Mouse (Mus musculus) MEL (cell line): ENCODE data around the gene Sh3bp4. TPM values are rescaled to one million over a fixed set of nuclear protein-coding genes. Genes with fewer than 3 reads are reported as not detected.

Experiments used
- DNase-seq: peaks from one replicate; pipeline ENCODE4 v3.0.0; 2011; ENCODE audit warnings: low read depth, low spot score
- H3K27ac ChIP-seq: 2 replicates; pipeline ENCODE4 v1.5.1; 2012; ENCODE audit warnings: low read depth, mild to moderate bottlenecking, control low read depth, low read length, moderate library complexity; ENCODE audit not compliant: control insufficient read depth
- H3K27me3 ChIP-seq, 2 experiments: fragments of 150-350 bp in 1 of 2; sonication (generic) in 1 of 2; 2 replicates each; pipeline ENCODE4 v1.6.1; 2012; ENCODE audit warnings: low read length in 2 of 2, mild to moderate bottlenecking in 2 of 2, improper control_type of control experiment in 1 of 2, moderate library complexity in 1 of 2; ENCODE audit not compliant: insufficient read depth in 2 of 2, control insufficient read depth in 1 of 2
- H3K36me3 ChIP-seq, 2 experiments: 2 replicates each; pipeline ENCODE4 v1.6.1; 2012 to 2014; ENCODE audit warnings: low read length in 2 of 2, improper control_type of control experiment in 1 of 2, inconsistent platforms in 1 of 2, mild to moderate bottlenecking in 1 of 2; ENCODE audit not compliant: insufficient read depth in 2 of 2, control insufficient read depth in 1 of 2
- H3K4me1 ChIP-seq, 2 experiments: fragments of 150-350 bp in 1 of 2; sonication (generic) in 1 of 2; 2 replicates each; pipeline ENCODE4 v1.6.1; 2012; ENCODE audit warnings: low read length in 2 of 2, improper control_type of control experiment in 1 of 2, mild to moderate bottlenecking in 1 of 2; ENCODE audit not compliant: insufficient read depth in 2 of 2, control insufficient read depth in 1 of 2
- H3K4me3 ChIP-seq, 2 experiments: fragments of 150-350 bp in 1 of 2; sonication (generic) in 1 of 2; 2 replicates each; pipeline ENCODE4 v1.5.1; 2012; ENCODE audit warnings: low read depth in 2 of 2, low read length in 2 of 2, mild to moderate bottlenecking in 2 of 2, moderate library complexity in 2 of 2, control low read depth in 1 of 2, improper control_type of control experiment in 1 of 2; ENCODE audit not compliant: control insufficient read depth in 1 of 2, insufficient read depth in 1 of 2
- H3K79me2 ChIP-seq: 2 replicates; pipeline ENCODE4 v1.6.1; 2012; ENCODE audit warnings: mild to moderate bottlenecking, low read length, moderate library complexity; ENCODE audit not compliant: control insufficient read depth, poor library complexity, insufficient read depth
- H3K9ac ChIP-seq: 2 replicates; pipeline ENCODE4 v1.6.1; 2012; ENCODE audit warnings: low read depth, mild to moderate bottlenecking, control low read depth, low read length, moderate library complexity; ENCODE audit not compliant: control insufficient read depth, poor library complexity, severe bottlenecking
- H3K9me3 ChIP-seq: fragments of 150-350 bp; sonication (generic); replicated peaks from 2 replicates; pipeline ENCODE4 v1.6.1; 2012; ENCODE audit warnings: mild to moderate bottlenecking, low read length, improper control_type of control experiment, moderate library complexity; ENCODE audit not compliant: insufficient read depth
- CHD1 ChIP-seq: IDR thresholded peaks from 2 replicates; pipeline ENCODE4 v1.6.1; 2012; ENCODE audit warnings: low read depth, mild to moderate bottlenecking, inconsistent platforms, low read length, improper control_type of control experiment
- CHD2 ChIP-seq: IDR thresholded peaks from 2 replicates; pipeline ENCODE4 v1.6.1; 2011; ENCODE audit warnings: low read length, improper control_type of control experiment
- CTCF ChIP-seq, 3 experiments: IDR thresholded peaks in 2 of 3; conservative IDR thresholded peaks in 1 of 3; 2 replicates each; pipeline ENCODE4 v1.5.1; 2011 to 2012; ENCODE audit warnings: low read length in 3 of 3, low read depth in 2 of 3, mild to moderate bottlenecking in 2 of 3, improper control_type of control experiment in 1 of 3, inconsistent platforms in 1 of 3, mixed read lengths in 1 of 3, moderate library complexity in 1 of 3; ENCODE audit not compliant: control insufficient read depth in 1 of 3, insufficient read depth in 1 of 3, poor library complexity in 1 of 3, severe bottlenecking in 1 of 3
- E2F4 ChIP-seq: IDR thresholded peaks from 2 replicates; pipeline ENCODE4 v1.6.1; 2011; ENCODE audit warnings: low read depth, low read length, improper control_type of control experiment, borderline replicate concordance
- ETS1 ChIP-seq: IDR thresholded peaks from 2 replicates; pipeline ENCODE4 v1.6.1; 2012; ENCODE audit warnings: low read depth, mild to moderate bottlenecking, inconsistent platforms, low read length, improper control_type of control experiment, moderate library complexity
- GABPA ChIP-seq: IDR thresholded peaks from 2 replicates; pipeline ENCODE4 v1.6.1; 2012; ENCODE audit warnings: low read depth, mild to moderate bottlenecking, inconsistent platforms, low read length, improper control_type of control experiment, moderate library complexity
- HCFC1 ChIP-seq: IDR thresholded peaks from 2 replicates; pipeline ENCODE4 v1.6.1; 2012; ENCODE audit warnings: low read depth, mild to moderate bottlenecking, inconsistent platforms, low read length, improper control_type of control experiment, moderate library complexity
- MAX ChIP-seq: IDR thresholded peaks from 2 replicates; pipeline ENCODE4 v1.6.1; 2011; ENCODE audit warnings: low read length, improper control_type of control experiment
- MXI1 ChIP-seq: IDR thresholded peaks from 2 replicates; pipeline ENCODE4 v1.6.1; 2011; ENCODE audit warnings: mild to moderate bottlenecking, low read depth, low read length, improper control_type of control experiment
- MYC ChIP-seq: IDR thresholded peaks from 2 replicates; pipeline ENCODE4 v1.6.1; 2011; ENCODE audit warnings: low read depth, mild to moderate bottlenecking, low read length, improper control_type of control experiment, moderate library complexity
- POLR2AphosphoS5 ChIP-seq: IDR thresholded peaks from 2 replicates; pipeline ENCODE4 v1.6.1; 2012; ENCODE audit warnings: low read depth, borderline replicate concordance, mild to moderate bottlenecking, inconsistent platforms, low read length, moderate library complexity, mixed read lengths
- RAD21 ChIP-seq: IDR thresholded peaks from 2 replicates; pipeline ENCODE4 v1.6.1; 2011; ENCODE audit warnings: mild to moderate bottlenecking, low read depth, low read length, improper control_type of control experiment
- RCOR1 ChIP-seq: IDR thresholded peaks from 2 replicates; pipeline ENCODE4 v1.6.1; 2012; ENCODE audit warnings: low read depth, mild to moderate bottlenecking, inconsistent platforms, low read length, improper control_type of control experiment
- USF1 ChIP-seq: IDR thresholded peaks from 2 replicates; pipeline ENCODE4 v1.6.1; 2014; ENCODE audit warnings: low read depth, mild to moderate bottlenecking, inconsistent platforms, low read length, improper control_type of control experiment, moderate library complexity
- USF2 ChIP-seq, 2 experiments: IDR thresholded peaks; 2 replicates each; pipeline ENCODE4 v1.6.1; 2011 to 2012; ENCODE audit warnings: improper control_type of control experiment in 2 of 2, low read length in 2 of 2, borderline replicate concordance in 1 of 2, inconsistent platforms in 1 of 2, low read depth in 1 of 2, mild to moderate bottlenecking in 1 of 2; ENCODE audit not compliant: insufficient read depth in 1 of 2
- ZKSCAN1 ChIP-seq: IDR thresholded peaks from 2 replicates; pipeline ENCODE4 v1.6.1; 2012; ENCODE audit warnings: low read depth, mild to moderate bottlenecking, inconsistent platforms, low read length, improper control_type of control experiment, moderate library complexity
- ZNF384 ChIP-seq: IDR thresholded peaks from 2 replicates; pipeline ENCODE4 v1.6.1; 2012; ENCODE audit warnings: low read depth, mild to moderate bottlenecking, inconsistent platforms, low read length, improper control_type of control experiment
- polyA plus RNA-seq, 2 experiments: library from polyadenylated mRNA; stranded (reverse) in 1 of 2; unstranded in 1 of 2; fragments of >175 nt in 1 of 2; fragments of >200 nt in 1 of 2; gene quantifications; 2 replicates each; pipeline versions ENCODE4 v1.2.1 to v1.2.4; 2012; ENCODE audit warnings: low replicate concordance in 2 of 2, low read depth in 1 of 2; ENCODE audit not compliant: insufficient read length in 2 of 2, insufficient read depth in 1 of 2, missing spikeins in 1 of 2
- total RNA-seq: library from RNA; depleted of rRNA; stranded (reverse); fragments of 300-350 nt; gene quantifications from 2 replicates; pipeline ENCODE4 v1.2.3, GENCODE M21; 2012

Gene Sh3bp4
- total and polyA plus RNA-seq, 3 experiments: not detected

- H3K27me3 ChIP-seq: no peaks in the 10 kb centered on the region
- TF ChIP-seq POLR2AphosphoS5: no peak
- TF ChIP-seq E2F4: no peak
- TF ChIP-seq CHD2: no peak
- TF ChIP-seq RCOR1: no peak
- no peak for TF ChIP-seq USF1
- TF ChIP-seq ETS1: no peak
- no peak for TF ChIP-seq CTCF (IDR thresholded peaks at IDR 0.05 in 2 of 3, conservative IDR thresholded peaks at IDR 0.05 in 1 of 3; ENCODE audit: control insufficient read depth in 1 of 3, insufficient read depth in 1 of 3, low read depth in 2 of 3, low read length in 3 of 3, poor library complexity in 1 of 3, severe bottlenecking in 1 of 3)
- TF ChIP-seq ZKSCAN1: no peak
- TF ChIP-seq HCFC1: no peak
- TF ChIP-seq MXI1: no peak
- no peak for TF ChIP-seq USF2 (IDR thresholded peaks at IDR 0.05; ENCODE audit: borderline replicate concordance in 1 of 2, insufficient read depth in 1 of 2, low read depth in 1 of 2, low read length in 2 of 2)
- TF ChIP-seq, all 39 proteins: peak for 0
- Histone ChIP-seq H3K9ac (no peak overlapping the region), H3K36me3 (no peaks in the 10 kb centered on the region), H3K79me2 (no peaks in the 10 kb centered on the region), H3K4me3 (no peak overlapping the region), H3K27ac (no peak overlapping the region), H3K4me1 (no peaks in the 10 kb centered on the region), H3K9me3 (no peaks in the 10 kb centered on the region; the same call in 1 of the 2 replicates)
- DNase-seq: no peak
Measured at GRCm38 (mm10) chr1:89072143-89072990, 2.2 kb downstream of the Sh3bp4 start.

- no peaks in the 10 kb centered on the region for H3K27me3 ChIP-seq
- no peak for DNase-seq
- H3K4me1 ChIP-seq: no peaks in the 10 kb centered on the region
- no peak overlapping the region for H3K27ac ChIP-seq
- no peak for TF ChIP-seq RAD21
- TF ChIP-seq MYC: no peak
- TF ChIP-seq ZNF384: no peak
- TF ChIP-seq USF1: no peak
- TF ChIP-seq CHD1: no peak
- TF ChIP-seq HCFC1: no peak
- TF ChIP-seq POLR2AphosphoS5: no peak
- no peak for TF ChIP-seq RCOR1
- no peak for TF ChIP-seq GABPA
- no peak for TF ChIP-seq MAX
- no peaks in the 10 kb centered on the region for H3K79me2 ChIP-seq
- H3K9me3 ChIP-seq: no peaks in the 10 kb centered on the region; the same call in 1 of the 2 replicates
- no peak overlapping the region for H3K4me3 ChIP-seq
- H3K9ac ChIP-seq: no peak overlapping the region
- H3K36me3 ChIP-seq: no peaks in the 10 kb centered on the region
Measured at GRCm38 (mm10) chr1:89073291-89073846, 3.2 kb downstream of the Sh3bp4 start.
